In genomic region chr16:9663508-9663907, GRCm38 (mm10) we compare ENCODE assay signal across 26 mouse cellular contexts.
DNase-seq lines count a peak whose midpoint lies in the region; ATAC-seq lines count a peak whose summit lies in the region.
"Had no signal": no experiment of that assay in that cellular context is flagged by ENCODE, and none has a peak within 500 bp of the region (broad histone marks: within the 10 kb centered on the region; RNA-seq: fewer than 3 reads in every experiment).

No protein-coding gene starts in this region.

- no peak overlapping the region for H3K4me2 ChIP-seq in lung, embryonic 16.5 days (ENCODE audit: low read depth, low read length)
- H3K4me2 ChIP-seq: embryonic facial prominence, embryonic 12.5 days; embryonic facial prominence, embryonic 15.5 days; heart, embryonic 13.5 days; hindbrain, embryonic 14.5 days had no signal

- DNase-seq in frontal cortex, postnatal 25 days (ENCODE audit: low spot score in 2 of 2): no peak
- peak; percentile 32 to 57 for DNase-seq in left cerebral cortex, postnatal 14 days (ENCODE audit: low spot score in 2 of 2)
- no peak for DNase-seq in left cerebral cortex, postnatal 4 days
- no peak for DNase-seq in lung, postnatal 36 days
- peak; percentile 39 for DNase-seq in right cerebral cortex, adult 18-20 months
- DNase-seq in right cerebral cortex, postnatal 10 days (ENCODE audit: low spot score in 2 of 2): no peak
- DNase-seq: adrenal gland, adult 8-10 months; adrenal gland, postnatal 25 days; cerebellum, adult 18-20 months; cerebellum, adult 9-10 months; cerebellum, postnatal 14 days; forebrain, postnatal 0 days; gastrocnemius, postnatal 10 days; gastrocnemius, postnatal 36 days; heart, adult 2 months; heart, postnatal 14 days; heart, postnatal 4 days had no signal

- ATAC-seq in frontal cortex, adult (ENCODE audit: low TSS enrichment): peak; percentile 64
- peak; percentile 71 for ATAC-seq in lung, embryonic 16.5 days (ENCODE audit: low read depth)
- ATAC-seq: activated CD4-positive, CD25-positive, alpha-beta regulatory T cell, adult 4 months; forebrain, embryonic 14.5 days; forebrain, postnatal 0 days had no signal

- no peak overlapping the region for H3K9ac ChIP-seq in lung, embryonic 16.5 days (ENCODE audit: low read length)
- H3K9ac ChIP-seq: embryonic facial prominence, embryonic 12.5 days; embryonic facial prominence, embryonic 15.5 days; forebrain, postnatal 0 days; heart, embryonic 13.5 days; hindbrain, embryonic 14.5 days had no signal

- WGBS in lung, embryonic 16.5 days: 38% methylated on average over 2 of the region's 2 CpGs

- H3K4me3 ChIP-seq in lung, embryonic 16.5 days (ENCODE audit: low read length): no peak overlapping the region
- H3K4me3 ChIP-seq: embryonic facial prominence, embryonic 12.5 days; embryonic facial prominence, embryonic 15.5 days; heart, adult 2 months; heart, embryonic 10.5 days; heart, embryonic 13.5 days had no signal

- no peaks in the 10 kb centered on the region for H3K36me3 ChIP-seq in lung, embryonic 16.5 days (ENCODE audit: control insufficient read depth, insufficient read depth, low read length)
- H3K36me3 ChIP-seq: embryonic facial prominence, embryonic 12.5 days; embryonic facial prominence, embryonic 15.5 days; heart, embryonic 10.5 days; heart, embryonic 13.5 days had no signal

- no peaks in the 10 kb centered on the region for H3K9me3 ChIP-seq in lung, embryonic 16.5 days (ENCODE audit: control insufficient read depth, low read length)
- H3K9me3 ChIP-seq: embryonic facial prominence, embryonic 12.5 days; embryonic facial prominence, embryonic 15.5 days; heart, embryonic 10.5 days; heart, embryonic 13.5 days had no signal

- peak overlapping the region; percentile 79 for H3K27ac ChIP-seq in lung, embryonic 16.5 days (ENCODE audit: low read length)
- H3K27ac ChIP-seq: embryonic facial prominence, embryonic 12.5 days; embryonic facial prominence, embryonic 15.5 days; heart, adult 2 months; heart, embryonic 10.5 days; heart, embryonic 13.5 days; hindbrain, embryonic 14.5 days had no signal

- peaks cover 5% of the 10 kb centered on the region; the same call in 1 of the 2 replicates for H3K4me1 ChIP-seq in lung, embryonic 16.5 days (replicated peaks; ENCODE audit: control insufficient read depth, insufficient read depth, low read length)
- H3K4me1 ChIP-seq: embryonic facial prominence, embryonic 12.5 days; embryonic facial prominence, embryonic 15.5 days; heart, embryonic 10.5 days had no signal

- intact Hi-C loops in left cerebral cortex, postnatal 14 days (cut with DNase I): no loop called here
- intact Hi-C loops in left cerebral cortex, postnatal 4 days (cut with DNase I): no loop called here

- no peaks in the 10 kb centered on the region for H3K27me3 ChIP-seq in lung, embryonic 16.5 days (ENCODE audit: control insufficient read depth, insufficient read depth, low read depth, low read length)
- H3K27me3 ChIP-seq: embryonic facial prominence, embryonic 12.5 days; embryonic facial prominence, embryonic 15.5 days; heart, embryonic 13.5 days had no signal

Comparison
In these comparisons a context has a peak if more than half of its experiments do, and no peak if none do; other contexts are left out.
1. DNase-seq: peak in left cerebral cortex, postnatal 14 days (2 of 2) and right cerebral cortex, adult 18-20 months (single experiment); none in frontal cortex, postnatal 25 days (0 of 2), left cerebral cortex, postnatal 4 days (single experiment), lung, postnatal 36 days (single experiment) and right cerebral cortex, postnatal 10 days (0 of 2).